Mouse (Mus musculus): ENCODE results near the gene Fgfr2. TPM values are rescaled to one million over a fixed set of nuclear protein-coding genes. Genes with fewer than 3 reads are reported as not detected.

Fgfr2 gene
- polyA plus RNA-seq, 1 experiment from 2014 or later = 34.1 TPM

DNA sequence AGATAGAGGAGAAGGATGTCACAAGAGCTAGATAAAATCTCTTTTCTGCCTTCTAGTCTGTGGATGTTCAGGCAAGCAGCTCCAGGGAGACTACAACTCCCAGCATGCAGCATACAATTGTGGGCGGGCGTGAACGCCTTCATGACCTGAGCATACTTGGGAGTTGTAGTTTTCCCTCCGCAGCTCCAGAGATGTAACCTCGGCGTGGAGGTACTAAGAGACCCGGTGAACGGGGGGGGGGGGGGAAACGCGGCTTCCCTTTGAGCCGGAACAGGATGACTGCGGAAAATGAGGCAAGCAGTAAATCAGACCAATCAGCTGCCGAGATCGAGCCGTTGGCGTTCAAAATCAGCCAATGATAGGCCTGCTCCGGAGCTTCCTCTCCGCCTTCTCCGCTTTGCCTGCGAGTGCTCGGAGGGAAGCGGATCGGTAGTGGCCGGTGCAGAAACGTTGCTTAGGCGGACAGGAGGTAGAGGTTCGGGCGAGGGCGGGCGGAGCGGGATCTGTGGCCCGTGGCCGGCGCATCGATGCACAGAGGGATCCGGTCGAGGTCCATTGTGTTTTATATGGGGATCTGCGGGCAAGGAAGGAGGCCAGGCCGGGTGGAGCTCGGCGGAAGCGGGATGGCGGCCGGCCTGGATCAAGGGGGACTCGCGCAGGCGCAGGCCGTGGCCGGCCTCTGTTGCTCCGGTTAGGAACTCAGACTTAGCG lies 1563.0 kb downstream of the Fgfr2 start, which contains the start of gene Bub3:
Gene Bub3, plus strand, starts transcription at position 237 of the 711 bp plus-strand sequence.
- under 1% methylated on average over 46 of the region's 51 CpGs for WGBS
- peak within 1 kb of the TSS; percentile 86 for H3K9ac ChIP-seq
- ATAC-seq (ENCODE audit: insufficient number of reproducible peaks, low FRiP score) = peak; percentile 93
- H3K4me1 ChIP-seq (replicated peaks) = peaks cover 14% of the 10 kb centered on the region
- H3K9me3 ChIP-seq (replicated peaks) = no peaks in the 10 kb centered on the region
- peak within 1 kb of the TSS; percentile 87 for H3K27ac ChIP-seq (ENCODE audit: poor library complexity, severe bottlenecking)
- H3K4me2 ChIP-seq = peak within 1 kb of the TSS; percentile 81
- peaks cover 29% of the 10 kb centered on the region for H3K36me3 ChIP-seq
- peak within 1 kb of the TSS; percentile 80 for H3K4me3 ChIP-seq
- H3K27me3 ChIP-seq (replicated peaks) = peaks cover 34% of the 10 kb centered on the region

DNA sequence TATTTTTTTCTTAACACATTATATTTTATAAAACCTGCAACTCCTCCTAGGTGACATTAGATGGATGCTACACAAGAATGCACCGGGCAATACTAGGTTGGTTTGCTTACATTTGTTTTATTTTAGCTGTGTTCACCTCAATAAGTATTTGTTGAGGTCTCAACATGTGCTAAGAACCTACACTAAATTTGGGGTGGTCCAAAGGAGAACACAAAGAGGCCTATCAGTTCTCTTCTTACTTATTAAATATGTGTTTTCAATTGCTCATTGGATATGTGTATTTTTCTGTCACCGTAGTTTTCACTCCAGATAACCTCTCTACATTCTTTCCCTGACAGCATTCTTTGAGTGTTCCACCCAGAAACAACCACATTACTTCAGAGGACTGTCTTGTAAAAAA lies 1565.4 kb downstream of the Fgfr2 start:
- no peak for ATAC-seq (ENCODE audit: insufficient number of reproducible peaks, low FRiP score)
- no peak overlapping the region for H3K4me2 ChIP-seq
- no peak overlapping the region for H3K27ac ChIP-seq (ENCODE audit: poor library complexity, severe bottlenecking)
- 42% methylated on average over 2 of the region's 2 CpGs for WGBS
- H3K9me3 ChIP-seq (replicated peaks) = no peaks in the 10 kb centered on the region
- peaks cover 24% of the 10 kb centered on the region for H3K4me1 ChIP-seq (replicated peaks)
- peaks cover 11% of the 10 kb centered on the region for H3K36me3 ChIP-seq
- H3K9ac ChIP-seq = no peak overlapping the region
- H3K27me3 ChIP-seq (replicated peaks) = peaks cover 58% of the 10 kb centered on the region
- no peak overlapping the region for H3K4me3 ChIP-seq

DNA sequence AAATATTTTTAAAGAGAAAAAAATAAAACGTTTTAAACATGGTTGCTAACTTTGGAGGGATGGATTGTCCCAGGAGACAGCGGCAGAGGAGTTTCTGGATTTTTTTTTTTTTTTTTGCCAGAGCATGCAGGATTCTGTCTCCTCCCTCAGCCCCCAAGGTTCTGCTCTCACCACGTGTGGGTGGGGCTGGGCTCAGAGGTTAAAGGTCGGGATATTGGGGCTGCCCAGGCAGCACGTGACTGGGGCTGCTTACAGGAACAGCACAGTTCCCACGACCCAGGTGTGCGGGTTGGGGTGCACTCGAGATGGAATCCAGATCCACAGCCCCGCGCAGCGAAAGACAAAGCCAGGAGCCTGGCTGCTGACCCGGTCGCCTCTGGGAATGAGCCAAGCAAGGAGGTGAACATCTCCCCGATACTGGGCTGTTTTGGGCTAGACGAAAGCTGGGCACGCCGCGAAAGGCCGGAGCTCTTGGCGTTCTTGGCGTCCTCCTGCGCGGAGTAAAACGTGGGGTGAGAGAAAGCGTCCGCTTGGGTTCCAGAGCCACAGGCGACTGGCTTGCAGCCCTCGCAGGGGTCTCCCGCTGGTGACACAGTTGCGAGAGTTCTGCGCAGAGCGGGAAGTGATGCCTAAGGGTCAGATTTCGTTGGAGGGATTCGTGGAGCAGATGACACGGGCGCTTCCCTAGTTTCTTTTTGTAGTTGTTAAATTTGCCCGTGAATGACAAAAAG lies 1566.4 kb downstream of the Fgfr2 start:
- H3K27me3 ChIP-seq (replicated peaks) = peaks cover 69% of the 10 kb centered on the region
- peaks cover 24% of the 10 kb centered on the region for H3K4me1 ChIP-seq (replicated peaks)
- ATAC-seq (ENCODE audit: insufficient number of reproducible peaks, low FRiP score) = no peak
- H3K36me3 ChIP-seq = peaks cover under 1% of the 10 kb centered on the region; the same call in 1 of the 2 replicates
- H3K9ac ChIP-seq = no peak overlapping the region
- no peak overlapping the region for H3K4me2 ChIP-seq
- H3K9me3 ChIP-seq (replicated peaks) = no peaks in the 10 kb centered on the region
- H3K27ac ChIP-seq (ENCODE audit: poor library complexity, severe bottlenecking) = no peak overlapping the region
- H3K4me3 ChIP-seq = 0 out of 2 replicates have a peak overlapping the region, but pooled peaks have one; percentile 0
- under 1% methylated on average over 37 of the region's 37 CpGs for WGBS

GRCm38 (mm10) chr7:131556116-131556515 lies 1567.0 kb downstream of the Fgfr2 start:
- Histone ChIP-seq H3K36me3 (no peaks in the 10 kb centered on the region), H3K4me2 (peak overlapping the region; percentile 59; the same call in 1 of the 2 replicates), H3K9me3 (replicated peaks) (no peaks in the 10 kb centered on the region), H3K27me3 (replicated peaks) (peaks cover 75% of the 10 kb centered on the region), H3K4me3 (peak overlapping the region; percentile 33; the same call in 1 of the 2 replicates), H3K9ac (no peak overlapping the region), H3K27ac (ENCODE audit: poor library complexity, severe bottlenecking) (no peak overlapping the region), H3K4me1 (replicated peaks) (peaks cover 23% of the 10 kb centered on the region)
- no peak for ATAC-seq (ENCODE audit: insufficient number of reproducible peaks, low FRiP score)
- WGBS = 2% methylated on average over 9 of the region's 9 CpGs

DNA sequence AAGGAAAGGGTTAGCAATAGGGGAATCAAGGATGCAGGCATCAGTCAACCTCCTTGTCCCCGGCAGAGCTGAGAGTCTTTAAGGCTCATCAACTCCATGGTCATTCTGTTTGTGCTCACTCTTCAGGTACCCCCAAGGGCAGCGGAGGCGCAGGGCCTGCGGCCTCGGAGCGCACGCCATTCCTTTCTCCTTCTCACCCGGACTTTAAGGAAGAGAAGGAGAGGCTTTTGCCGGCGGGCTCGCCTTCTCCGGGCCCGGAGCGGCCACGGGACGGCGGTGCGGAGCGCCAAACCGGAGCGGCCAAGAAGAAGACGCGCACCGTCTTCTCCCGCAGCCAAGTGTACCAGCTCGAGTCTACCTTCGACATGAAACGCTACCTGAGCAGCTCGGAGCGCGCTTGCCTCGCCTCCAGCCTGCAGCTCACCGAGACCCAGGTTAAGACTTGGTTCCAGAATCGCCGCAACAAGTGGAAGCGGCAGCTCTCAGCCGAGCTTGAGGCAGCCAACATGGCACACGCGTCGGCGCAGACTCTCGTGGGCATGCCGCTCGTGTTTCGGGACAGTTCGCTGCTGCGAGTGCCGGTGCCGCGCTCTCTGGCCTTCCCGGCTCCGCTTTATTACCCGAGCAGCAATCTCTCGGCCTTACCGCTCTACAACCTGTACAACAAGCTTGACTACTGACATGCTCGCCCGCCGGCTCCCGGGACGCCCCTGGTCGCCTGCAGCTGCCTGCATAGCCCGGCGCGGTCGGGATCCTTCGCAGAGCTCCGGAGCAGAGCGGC lies 1567.7 kb downstream of the Fgfr2 start:
- H3K27ac ChIP-seq (ENCODE audit: poor library complexity, severe bottlenecking) = no peak overlapping the region
- peaks cover 81% of the 10 kb centered on the region for H3K27me3 ChIP-seq (replicated peaks)
- no peak overlapping the region for H3K9ac ChIP-seq
- H3K4me1 ChIP-seq (replicated peaks) = peaks cover 22% of the 10 kb centered on the region
- no peak for ATAC-seq (ENCODE audit: insufficient number of reproducible peaks, low FRiP score)
- peak overlapping the region; percentile 33 for H3K4me3 ChIP-seq
- H3K36me3 ChIP-seq = no peaks in the 10 kb centered on the region
- H3K9me3 ChIP-seq (replicated peaks) = no peaks in the 10 kb centered on the region
- WGBS = under 1% methylated on average over 68 of the region's 68 CpGs
- peak overlapping the region; percentile 59 for H3K4me2 ChIP-seq

DNA sequence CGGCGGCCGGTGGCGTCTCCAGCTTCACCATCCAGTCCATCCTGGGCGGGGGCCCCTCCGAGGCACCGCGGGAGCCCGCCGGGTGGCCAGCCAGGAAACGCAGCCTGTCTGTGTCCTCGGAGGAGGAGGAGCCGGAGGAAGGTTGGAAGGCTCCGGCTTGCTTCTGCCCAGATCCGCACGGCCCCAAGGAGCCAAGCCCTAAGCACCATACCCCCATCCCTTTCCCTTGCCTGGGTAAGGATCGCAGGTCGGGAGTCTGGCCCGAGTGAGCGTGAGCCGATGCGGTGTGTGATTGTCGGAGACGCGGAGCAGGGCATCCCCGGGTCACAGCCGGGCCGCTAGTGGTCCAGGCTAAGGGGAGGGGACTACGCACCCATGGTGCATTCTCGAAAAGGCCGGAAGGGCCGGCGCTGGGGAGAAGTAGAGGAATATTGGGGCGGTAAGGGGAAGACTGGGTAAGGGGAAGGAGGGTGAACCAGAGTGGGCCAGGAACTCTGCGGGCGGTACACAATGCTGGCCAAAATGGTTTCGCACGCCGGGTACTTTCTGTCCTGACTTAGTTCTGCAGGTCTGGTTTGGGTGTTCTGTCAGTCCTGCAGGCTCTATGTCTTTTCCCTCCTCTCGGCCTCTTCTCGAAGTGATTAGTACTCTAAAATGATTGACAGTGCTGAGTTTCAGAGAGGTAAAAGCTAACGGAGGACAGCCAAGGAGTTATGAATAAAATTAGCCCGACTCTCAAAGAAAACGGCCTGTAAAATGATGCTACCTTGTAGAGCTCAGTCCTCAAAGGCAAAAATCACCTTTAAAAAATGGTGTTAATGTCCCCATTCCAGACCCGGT lies 1568.6 kb downstream of the Fgfr2 start:
- Histone ChIP-seq H3K36me3 (no peaks in the 10 kb centered on the region), H3K9me3 (replicated peaks) (no peaks in the 10 kb centered on the region), H3K4me3 (peak overlapping the region; percentile 42), H3K4me2 (peak overlapping the region; percentile 68), H3K9ac (no peak overlapping the region), H3K4me1 (replicated peaks) (peaks cover 22% of the 10 kb centered on the region), H3K27ac (ENCODE audit: poor library complexity, severe bottlenecking) (no peak overlapping the region), H3K27me3 (replicated peaks) (peaks cover 90% of the 10 kb centered on the region)
- ATAC-seq (ENCODE audit: insufficient number of reproducible peaks, low FRiP score) = no peak
- WGBS = under 1% methylated on average over 45 of the region's 45 CpGs

- Histone ChIP-seq H3K9ac (no peak overlapping the region), H3K9me3 (replicated peaks) (no peaks in the 10 kb centered on the region), H3K27me3 (replicated peaks) (peaks cover 93% of the 10 kb centered on the region), H3K4me3 (peak overlapping the region; percentile 42), H3K4me1 (replicated peaks) (peaks cover 22% of the 10 kb centered on the region), H3K27ac (ENCODE audit: poor library complexity, severe bottlenecking) (no peak overlapping the region), H3K4me2 (peak overlapping the region; percentile 68), H3K36me3 (no peaks in the 10 kb centered on the region)
- WGBS = 0% methylated on average over 39 of the region's 39 CpGs
- ATAC-seq (ENCODE audit: insufficient number of reproducible peaks, low FRiP score) = peak; percentile 48; the same call in 1 of the 2 replicates
These were observed 1569.4 kb downstream of the Fgfr2 start for GRCm38 (mm10) chr7:131553771-131554175.

DNA sequence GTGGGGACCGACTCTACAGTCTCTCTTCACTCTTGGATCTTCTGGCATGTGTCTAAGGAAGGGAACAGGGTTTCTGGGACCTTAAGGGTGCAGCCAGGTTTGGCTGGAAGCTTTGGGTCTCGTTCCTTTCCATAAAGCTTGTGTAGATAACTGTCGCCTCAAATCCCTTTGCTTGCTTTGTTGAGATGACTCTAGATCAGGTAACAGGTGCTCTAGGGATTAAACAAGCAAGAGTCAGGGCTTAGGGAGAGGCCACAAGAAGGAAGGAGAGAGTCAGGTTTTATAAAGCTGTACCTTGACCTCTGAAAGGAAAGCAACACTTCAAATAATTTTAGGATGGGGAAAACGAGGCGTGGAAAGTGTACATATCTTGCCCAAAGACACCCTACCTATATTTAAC lies 1570.4 kb downstream of the Fgfr2 start:
- WGBS = 2% methylated on average over 5 of the region's 5 CpGs

DNA sequence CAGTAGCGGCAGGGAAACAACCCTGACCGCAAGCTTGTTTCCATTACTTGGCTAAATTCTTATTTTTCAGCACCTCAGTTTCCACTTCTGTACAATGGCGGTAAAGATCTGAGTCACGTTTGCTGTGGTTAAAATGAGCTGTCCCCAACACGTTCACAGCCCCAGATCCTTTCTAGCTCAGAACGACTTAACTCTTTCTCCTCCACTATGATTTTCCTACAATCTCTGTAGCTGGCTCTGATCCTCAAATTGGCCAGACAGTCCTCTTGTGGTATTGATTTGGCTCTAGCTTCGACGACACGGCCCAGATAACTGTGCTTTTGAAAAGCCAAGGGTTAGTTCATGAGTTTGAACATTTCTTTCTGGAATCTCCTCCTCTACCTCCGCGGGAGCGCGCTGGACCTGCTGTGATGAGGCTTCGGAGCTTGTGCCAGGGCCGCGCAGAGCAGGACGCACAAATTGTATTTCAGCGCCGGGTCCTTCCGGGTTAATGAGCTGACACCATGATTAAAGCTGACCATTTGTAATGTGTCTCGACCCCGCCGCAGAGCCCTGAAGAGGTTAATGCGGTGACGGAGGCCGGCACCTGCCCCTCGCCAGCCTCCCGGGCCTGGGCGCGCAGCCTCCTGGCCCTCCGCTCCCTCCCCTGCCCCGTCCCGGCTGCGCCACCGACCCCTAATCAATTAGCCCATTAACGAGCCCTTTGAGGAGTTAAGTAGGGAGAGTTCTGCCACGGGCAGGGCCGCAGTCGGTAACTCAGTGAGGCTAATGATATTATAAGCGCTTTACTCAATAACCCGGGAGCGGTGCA lies 1571.0 kb downstream of the Fgfr2 start:
- no peak for ATAC-seq (ENCODE audit: insufficient number of reproducible peaks, low FRiP score)
- H3K4me2 ChIP-seq = no peak overlapping the region

More for the DNA sequence above, 1570.4 kb downstream of the Fgfr2 start:
- no peak overlapping the region for H3K9ac ChIP-seq
- no peak overlapping the region for H3K4me3 ChIP-seq
- no peaks in the 10 kb centered on the region for H3K9me3 ChIP-seq (replicated peaks)
- no peak overlapping the region for H3K4me2 ChIP-seq
- no peaks in the 10 kb centered on the region for H3K36me3 ChIP-seq
- peaks cover 94% of the 10 kb centered on the region for H3K27me3 ChIP-seq (replicated peaks)
- no peak overlapping the region for H3K27ac ChIP-seq (ENCODE audit: poor library complexity, severe bottlenecking)
- ATAC-seq (ENCODE audit: insufficient number of reproducible peaks, low FRiP score) = no peak
- peaks cover 22% of the 10 kb centered on the region for H3K4me1 ChIP-seq (replicated peaks)

DNA sequence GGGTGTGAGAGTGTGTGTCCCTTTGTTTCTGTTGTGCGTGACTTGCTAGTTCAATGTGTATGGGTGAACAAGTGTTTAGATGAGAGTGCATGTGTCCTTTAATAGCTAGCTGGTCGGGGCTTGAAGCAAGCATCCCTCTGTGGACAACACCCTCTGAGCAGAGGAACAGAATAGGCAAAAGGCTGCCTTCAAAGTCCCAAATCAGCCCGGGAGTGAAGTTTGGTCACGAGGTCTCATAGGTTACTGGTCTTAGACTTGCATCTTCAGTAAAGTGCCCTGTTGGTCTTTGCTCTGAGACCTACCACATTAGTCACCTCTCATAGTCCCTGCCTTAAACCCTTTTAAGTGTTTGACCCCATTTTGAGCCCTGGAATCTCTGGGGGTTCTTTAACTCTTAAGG lies 1571.7 kb downstream of the Fgfr2 start:
- 4% methylated on average over 4 of the region's 4 CpGs for WGBS
- Histone ChIP-seq H3K27me3 (replicated peaks) (peaks cover 94% of the 10 kb centered on the region), H3K9me3 (replicated peaks) (no peaks in the 10 kb centered on the region), H3K4me3 (no peak overlapping the region), H3K4me1 (replicated peaks) (peaks cover 18% of the 10 kb centered on the region), H3K9ac (no peak overlapping the region), H3K36me3 (no peaks in the 10 kb centered on the region), H3K4me2 (no peak overlapping the region), H3K27ac (ENCODE audit: poor library complexity, severe bottlenecking) (no peak overlapping the region)
- ATAC-seq (ENCODE audit: insufficient number of reproducible peaks, low FRiP score) = no peak

More for the DNA sequence above, 1571.0 kb downstream of the Fgfr2 start:
- Histone ChIP-seq H3K9ac (no peak overlapping the region), H3K36me3 (no peaks in the 10 kb centered on the region), H3K9me3 (replicated peaks) (no peaks in the 10 kb centered on the region), H3K27me3 (replicated peaks) (peaks cover 94% of the 10 kb centered on the region), H3K4me3 (no peak overlapping the region), H3K4me1 (replicated peaks) (peaks cover 22% of the 10 kb centered on the region), H3K27ac (ENCODE audit: poor library complexity, severe bottlenecking) (no peak overlapping the region)
- WGBS = under 1% methylated on average over 42 of the region's 42 CpGs
